Mouse (Mus musculus): Measurements from ENCODE around the gene Gtf2ird1. TPM values are rescaled to one million over a fixed set of nuclear protein-coding genes. Genes with fewer than 3 reads are reported as not detected.
A peak's percentile ranks its signal among the peaks of the same experiment; 100 is the strongest.
"Not testable (repeated sequence)": the region's sequence is repeated elsewhere in the genome, so short reads cannot be mapped to it uniquely, and the experiment has no call there.

The Gtf2ird1 gene
- polyA plus RNA-seq, 1 experiment from 2014 or later: 153 TPM

GRCm38 (mm10) chr5:134341721-134342120 lies 114.8 kb downstream of the Gtf2ird1 start:
- DNase-seq (ENCODE audit: low spot score): no peak
- H3K4me3 ChIP-seq: no peak overlapping the region
- no peaks in the 10 kb centered on the region for H3K9me3 ChIP-seq (replicated peaks)
- WGBS: 95% methylated on average over 5 of the region's 5 CpGs
- H3K4me1 ChIP-seq: no peaks in the 10 kb centered on the region
- no peaks in the 10 kb centered on the region for H3K36me3 ChIP-seq
- H3K27ac ChIP-seq: no peak overlapping the region
- no peaks in the 10 kb centered on the region for H3K27me3 ChIP-seq (ENCODE audit: low read depth, poor library complexity, severe bottlenecking)

DNA sequence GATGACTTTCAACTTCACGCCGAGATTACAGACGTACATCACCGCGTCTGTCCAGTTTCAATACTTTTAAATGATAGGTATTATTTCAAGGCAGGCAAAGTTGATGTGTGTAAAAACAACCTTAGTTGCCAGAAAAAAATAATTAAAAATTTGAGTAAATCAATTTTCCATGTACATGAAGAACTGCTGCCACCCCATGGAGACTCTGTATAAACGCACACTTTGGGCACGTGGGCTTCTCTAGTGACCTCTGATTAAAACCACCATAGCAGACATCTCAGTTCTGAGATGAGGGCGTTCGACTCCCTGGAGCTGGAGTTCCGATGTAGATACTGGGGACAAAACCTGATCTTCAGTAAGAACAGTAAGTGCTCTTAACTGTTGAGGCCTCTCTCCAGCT lies 115.2 kb downstream of the Gtf2ird1 start:
- Histone ChIP-seq H3K4me3 (no peak overlapping the region), H3K27ac (no peak overlapping the region), H3K27me3 (ENCODE audit: low read depth, poor library complexity, severe bottlenecking) (no peaks in the 10 kb centered on the region), H3K9me3 (replicated peaks) (no peaks in the 10 kb centered on the region), H3K4me1 (no peaks in the 10 kb centered on the region), H3K36me3 (no peaks in the 10 kb centered on the region)
- 80% methylated on average over 10 of the region's 10 CpGs for WGBS
- no peak for DNase-seq (ENCODE audit: low spot score)

DNA sequence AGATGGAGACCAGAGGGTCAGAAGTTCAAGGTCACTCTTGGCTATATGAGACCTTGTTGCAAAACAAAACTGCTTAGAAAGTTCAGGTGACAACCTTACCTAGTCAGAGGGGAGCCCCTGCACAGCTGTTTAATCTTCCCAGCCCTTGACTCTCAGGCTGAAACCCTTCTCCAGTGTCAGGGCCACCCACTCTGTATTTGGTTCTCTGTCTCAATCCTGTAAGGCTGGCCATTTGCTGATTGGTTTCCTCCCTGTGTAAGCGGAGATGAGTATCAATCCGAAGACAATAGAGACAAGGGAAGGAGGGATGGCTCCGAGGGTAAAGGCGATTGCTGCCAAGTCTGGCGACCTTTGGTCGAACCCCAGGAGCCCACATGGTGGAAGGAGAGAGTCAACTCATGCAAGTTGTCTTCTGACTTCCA lies 116.4 kb downstream of the Gtf2ird1 start:
- H3K27me3 ChIP-seq (ENCODE audit: low read depth, poor library complexity, severe bottlenecking): no peaks in the 10 kb centered on the region
- no peaks in the 10 kb centered on the region for H3K36me3 ChIP-seq
- H3K4me3 ChIP-seq: no peak overlapping the region
- no peaks in the 10 kb centered on the region for H3K9me3 ChIP-seq (replicated peaks)
- 43% methylated on average over 6 of the region's 6 CpGs for WGBS
- no peak for DNase-seq (ENCODE audit: low spot score)
- H3K27ac ChIP-seq: no peak overlapping the region
- H3K4me1 ChIP-seq: no peaks in the 10 kb centered on the region

DNA sequence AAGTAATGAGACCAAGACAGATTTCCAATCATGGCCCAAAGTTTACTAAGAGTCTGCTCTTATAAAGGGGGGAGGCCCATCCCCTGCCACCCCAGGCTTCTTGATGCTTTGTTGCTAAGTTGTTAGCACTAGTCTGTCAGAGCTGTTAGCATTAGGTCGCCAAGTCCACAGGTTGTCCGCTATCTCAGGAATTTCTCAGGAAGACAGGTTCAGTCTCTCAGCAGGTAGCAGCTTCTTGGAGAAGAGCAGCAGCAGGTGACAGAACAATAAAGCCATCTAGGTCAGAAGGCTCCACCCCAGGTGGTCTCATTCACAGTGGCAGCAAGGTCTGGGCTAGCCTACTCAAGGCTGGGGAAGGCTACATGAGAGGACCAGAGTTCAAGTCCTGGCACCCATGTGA lies 119.5 kb downstream of the Gtf2ird1 start:
- H3K9me3 ChIP-seq (replicated peaks); H3K27me3 ChIP-seq (ENCODE audit: low read depth, poor library complexity, severe bottlenecking); H3K4me1 ChIP-seq; H3K4me3 ChIP-seq; DNase-seq (ENCODE audit: low spot score); H3K36me3 ChIP-seq; H3K27ac ChIP-seq: not testable (repeated sequence)
- 55% methylated on average over 2 of the region's 2 CpGs for whole genome bisulfite sequencing

- peaks cover 4% of the 10 kb centered on the region; the same call in 1 of the 2 replicates for H3K4me1 ChIP-seq
- no peaks in the 10 kb centered on the region for H3K36me3 ChIP-seq
- peak overlapping the region; percentile 1; the same call in 1 of the 2 replicates for H3K27ac ChIP-seq
- no peak for DNase-seq (ENCODE audit: low spot score)
- H3K27me3 ChIP-seq (ENCODE audit: low read depth, poor library complexity, severe bottlenecking): no peaks in the 10 kb centered on the region
- H3K9me3 ChIP-seq (replicated peaks): no peaks in the 10 kb centered on the region
- H3K4me3 ChIP-seq: no peak overlapping the region
- 43% methylated on average over 8 of the region's 8 CpGs for WGBS
These were observed 123.8 kb downstream of the Gtf2ird1 start for GRCm38 (mm10) chr5:134332743-134333142.

- Histone ChIP-seq H3K27me3 (ENCODE audit: low read depth, poor library complexity, severe bottlenecking) (no peaks in the 10 kb centered on the region), H3K4me1 (peaks cover 4% of the 10 kb centered on the region; the same call in 1 of the 2 replicates), H3K36me3 (no peaks in the 10 kb centered on the region), H3K4me3 (no peak overlapping the region), H3K27ac (no peak overlapping the region), H3K9me3 (replicated peaks) (no peaks in the 10 kb centered on the region)
- DNase-seq (ENCODE audit: low spot score): no peak
- WGBS: 91% methylated on average over 2 of the region's 2 CpGs
These were observed 126.4 kb downstream of the Gtf2ird1 start for GRCm38 (mm10) chr5:134330082-134330481.

GRCm38 (mm10) chr5:134329311-134329710 lies 127.2 kb downstream of the Gtf2ird1 start:
- Histone ChIP-seq H3K27me3 (ENCODE audit: low read depth, poor library complexity, severe bottlenecking) (no peaks in the 10 kb centered on the region), H3K36me3 (no peaks in the 10 kb centered on the region), H3K9me3 (replicated peaks) (no peaks in the 10 kb centered on the region), H3K4me1 (peaks cover 7% of the 10 kb centered on the region; the same call in 1 of the 2 replicates), H3K4me3 (no peak overlapping the region), H3K27ac (no peak overlapping the region)
- WGBS: 84% methylated on average over 4 of the region's 4 CpGs
- no peak for DNase-seq (ENCODE audit: low spot score)

GRCm38 (mm10) chr5:134328482-134329001 lies 128.0 kb downstream of the Gtf2ird1 start:
- H3K4me3 ChIP-seq: no peak overlapping the region
- no peak for DNase-seq (ENCODE audit: low spot score)
- 88% methylated on average over 6 of the region's 6 CpGs for WGBS

GRCm38 (mm10) chr5:134325856-134326566 lies 130.5 kb downstream of the Gtf2ird1 start:
- Histone ChIP-seq H3K27ac (no peak overlapping the region), H3K36me3 (no peaks in the 10 kb centered on the region), H3K27me3 (ENCODE audit: low read depth, poor library complexity, severe bottlenecking) (no peaks in the 10 kb centered on the region), H3K4me3 (no peak overlapping the region), H3K4me1 (peaks cover 26% of the 10 kb centered on the region), H3K9me3 (replicated peaks) (no peaks in the 10 kb centered on the region)
- no peak for DNase-seq (ENCODE audit: low spot score)
- 85% methylated on average over 13 of the region's 13 CpGs for WGBS

More at GRCm38 (mm10) chr5:134328482-134329001, 128.0 kb downstream of the Gtf2ird1 start:
- Histone ChIP-seq H3K27ac (no peak overlapping the region), H3K9me3 (replicated peaks) (no peaks in the 10 kb centered on the region), H3K4me1 (peaks cover 13% of the 10 kb centered on the region; the same call in 1 of the 2 replicates), H3K27me3 (ENCODE audit: low read depth, poor library complexity, severe bottlenecking) (no peaks in the 10 kb centered on the region), H3K36me3 (no peaks in the 10 kb centered on the region)

- peak overlapping the region; percentile 70; the same call in 1 of the 2 replicates for H3K27ac ChIP-seq
- H3K27me3 ChIP-seq (ENCODE audit: low read depth, poor library complexity, severe bottlenecking): no peaks in the 10 kb centered on the region
- no peak overlapping the region for H3K4me3 ChIP-seq
- H3K4me1 ChIP-seq: peaks cover 26% of the 10 kb centered on the region
- no peak for DNase-seq (ENCODE audit: low spot score)
- H3K36me3 ChIP-seq: no peaks in the 10 kb centered on the region
- no peaks in the 10 kb centered on the region for H3K9me3 ChIP-seq (replicated peaks)
- 7% methylated on average over 2 of the region's 2 CpGs for WGBS
These were observed 132.6 kb downstream of the Gtf2ird1 start for GRCm38 (mm10) chr5:134323869-134324268.

DNA sequence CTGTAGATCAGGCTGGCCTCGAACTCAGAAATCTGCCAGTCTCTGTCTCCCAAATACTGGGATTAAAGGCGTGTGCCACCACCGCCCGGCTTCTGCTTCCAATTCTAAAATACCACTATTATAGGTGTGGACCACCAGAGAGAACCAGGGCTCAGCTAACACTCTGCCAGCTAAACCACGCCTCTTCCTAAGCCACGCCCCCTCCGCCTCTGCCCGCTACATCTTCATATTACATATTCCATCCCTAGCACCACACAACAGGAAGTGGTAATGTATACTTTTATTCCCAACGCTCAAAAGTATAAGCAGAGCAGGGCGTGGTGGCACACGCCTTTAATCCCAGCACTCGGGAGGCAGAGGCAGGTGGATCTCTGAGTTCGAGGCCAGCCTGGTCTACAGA lies 133.2 kb downstream of the Gtf2ird1 start:
- no peak overlapping the region for H3K4me3 ChIP-seq
- H3K27me3 ChIP-seq (ENCODE audit: low read depth, poor library complexity, severe bottlenecking): no peaks in the 10 kb centered on the region
- H3K4me1 ChIP-seq: peaks cover 26% of the 10 kb centered on the region
- no peak overlapping the region for H3K27ac ChIP-seq
- WGBS: 91% methylated on average over 13 of the region's 13 CpGs
- no peak for DNase-seq (ENCODE audit: low spot score)
- no peaks in the 10 kb centered on the region for H3K9me3 ChIP-seq (replicated peaks)
- no peaks in the 10 kb centered on the region for H3K36me3 ChIP-seq

- Histone ChIP-seq H3K27me3 (ENCODE audit: low read depth, poor library complexity, severe bottlenecking) (no peaks in the 10 kb centered on the region), H3K27ac (peak overlapping the region; percentile 72), H3K4me1 (peaks cover 26% of the 10 kb centered on the region), H3K36me3 (no peaks in the 10 kb centered on the region), H3K9me3 (replicated peaks) (no peaks in the 10 kb centered on the region), H3K4me3 (no peak overlapping the region)
- 88% methylated on average over 13 of the region's 13 CpGs for WGBS
- DNase-seq (ENCODE audit: low spot score): no peak
These were observed 134.2 kb downstream of the Gtf2ird1 start for GRCm38 (mm10) chr5:134322355-134322754.

DNA sequence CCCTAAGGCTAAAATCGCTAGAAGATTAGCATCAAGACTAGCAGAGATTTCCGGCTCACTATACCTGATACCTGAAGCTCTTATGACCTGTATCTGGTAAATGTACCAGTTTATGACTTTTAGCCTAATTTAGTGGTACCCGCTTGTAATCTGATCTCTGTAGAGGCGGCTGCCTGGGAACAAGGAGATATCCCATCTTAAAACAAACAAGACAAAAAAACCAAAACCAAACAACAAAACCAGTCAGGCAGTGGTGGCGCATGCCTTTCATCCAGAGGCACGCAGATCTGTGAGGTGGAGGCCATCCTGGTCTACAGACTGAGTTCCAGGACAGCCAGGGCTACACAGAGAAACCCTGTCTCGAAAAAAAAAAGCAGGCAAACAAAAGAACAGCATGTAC lies 134.8 kb downstream of the Gtf2ird1 start:
- H3K27ac ChIP-seq: peak overlapping the region; percentile 72
- H3K4me3 ChIP-seq: no peak overlapping the region
- H3K9me3 ChIP-seq (replicated peaks): no peaks in the 10 kb centered on the region
- H3K4me1 ChIP-seq: peaks cover 28% of the 10 kb centered on the region
- no peaks in the 10 kb centered on the region for H3K27me3 ChIP-seq (ENCODE audit: low read depth, poor library complexity, severe bottlenecking)
- H3K36me3 ChIP-seq: no peaks in the 10 kb centered on the region
- 56% methylated on average over 7 of the region's 7 CpGs for WGBS
- DNase-seq (ENCODE audit: low spot score): no peak
